Mouse (Mus musculus) MEL (cell line): ENCODE data around the gene Mrtfa.
A peak's percentile ranks its signal among the peaks of the same experiment; 100 is the strongest.

Source experiments
- CHD1 ChIP-seq: IDR thresholded peaks from 2 replicates; pipeline ENCODE4 v1.6.1; 2012; ENCODE audit warnings: low read depth, mild to moderate bottlenecking, inconsistent platforms, low read length, improper control_type of control experiment
- CTCF ChIP-seq, 3 experiments: IDR thresholded peaks in 2 of 3; conservative IDR thresholded peaks in 1 of 3; 2 replicates each; pipeline ENCODE4 v1.5.1; 2011 to 2012; ENCODE audit warnings: low read length in 3 of 3, low read depth in 2 of 3, mild to moderate bottlenecking in 2 of 3, improper control_type of control experiment in 1 of 3, inconsistent platforms in 1 of 3, mixed read lengths in 1 of 3, moderate library complexity in 1 of 3; ENCODE audit not compliant: control insufficient read depth in 1 of 3, insufficient read depth in 1 of 3, poor library complexity in 1 of 3, severe bottlenecking in 1 of 3
- EP300 ChIP-seq, 2 experiments: IDR thresholded peaks; 2 replicates each; pipeline ENCODE4 v1.6.1; 2011; ENCODE audit warnings: improper control_type of control experiment in 2 of 2, low read length in 2 of 2, low read depth in 1 of 2, mild to moderate bottlenecking in 1 of 2
- GABPA ChIP-seq: IDR thresholded peaks from 2 replicates; pipeline ENCODE4 v1.6.1; 2012; ENCODE audit warnings: low read depth, mild to moderate bottlenecking, inconsistent platforms, low read length, improper control_type of control experiment, moderate library complexity
- MAX ChIP-seq: IDR thresholded peaks from 2 replicates; pipeline ENCODE4 v1.6.1; 2011; ENCODE audit warnings: low read length, improper control_type of control experiment
- POLR2A ChIP-seq, 2 experiments: IDR thresholded peaks; 2 replicates each; pipeline ENCODE4 v1.6.1; 2011 to 2012; ENCODE audit warnings: low read length in 2 of 2, mild to moderate bottlenecking in 2 of 2, control low read depth in 1 of 2, improper control_type of control experiment in 1 of 2, low read depth in 1 of 2, moderate library complexity in 1 of 2; ENCODE audit not compliant: control insufficient read depth in 1 of 2, insufficient read depth in 1 of 2, poor library complexity in 1 of 2
- TBP ChIP-seq: IDR thresholded peaks from 2 replicates; pipeline ENCODE4 v1.8.0; 2011; ENCODE audit warnings: low read depth, low read length, improper control_type of control experiment
- ZC3H11A ChIP-seq: IDR thresholded peaks from 2 replicates; pipeline ENCODE4 v1.6.1; 2012; ENCODE audit warnings: low read depth, mild to moderate bottlenecking, inconsistent platforms, low read length, improper control_type of control experiment

GRCm38 (mm10) chr15:81045336-81045735, 145.2 kb downstream of the Mrtfa start:
- TF ChIP-seq MAX: 0 out of 2 replicates have a peak, but pooled peaks have one; percentile 9
- no peak for TF ChIP-seq CTCF (IDR thresholded peaks at IDR 0.05 in 2 of 3, conservative IDR thresholded peaks at IDR 0.05 in 1 of 3; ENCODE audit: control insufficient read depth in 1 of 3, insufficient read depth in 1 of 3, low read depth in 2 of 3, low read length in 3 of 3, poor library complexity in 1 of 3, severe bottlenecking in 1 of 3)
- TF ChIP-seq POLR2A (IDR thresholded peaks at IDR 0.05; ENCODE audit: control insufficient read depth in 1 of 2, insufficient read depth in 1 of 2, low read depth in 1 of 2, low read length in 2 of 2, poor library complexity in 1 of 2): no peak
- no peak for TF ChIP-seq CHD1
- TF ChIP-seq TBP: no peak; the same call in none of the 2 replicates
- TF ChIP-seq GABPA: no peak
- peak; percentile 84 to 89 for TF ChIP-seq EP300 (IDR thresholded peaks at IDR 0.05; ENCODE audit: low read depth in 1 of 2, low read length in 2 of 2)
- no peak for TF ChIP-seq ZC3H11A
